Mouse (Mus musculus) cerebellum, adult 11 months (tissue): ENCODE data around the gene Tmem42.

ENCODE experiments used
- DNase-seq: peaks from one replicate; pipeline ENCODE4 v3.0.0; 2022

Gene Tmem42

GRCm38 (mm10) chr9:123020995-123021631, at the start of gene Tmem42:
Tmem42 (plus strand) TSS chr9:123021326.
- peak; percentile 90 for DNase-seq

- DNase-seq = no peak
These were observed 22.5 kb upstream of the Tmem42 start for GRCm38 (mm10) chr9:122998406-122999192.

DNA sequence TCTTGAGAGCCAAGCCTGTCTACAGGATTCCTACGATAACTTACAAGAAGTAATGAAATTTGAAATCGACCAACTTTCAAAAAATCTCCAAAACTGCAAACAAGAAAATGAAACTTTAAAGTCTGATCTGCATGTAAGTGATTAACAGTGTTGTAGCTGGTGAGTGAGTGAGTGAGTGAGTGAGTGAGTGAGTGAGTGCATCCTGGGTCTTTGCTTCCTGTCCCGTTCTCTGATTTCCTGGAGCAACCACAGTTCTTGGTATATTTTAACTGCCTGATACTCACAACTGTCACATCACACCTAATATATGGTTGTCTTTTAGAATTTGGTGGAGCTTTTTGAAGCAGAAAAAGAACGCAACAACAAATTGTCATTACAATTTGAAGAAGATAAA, 21.9 kb upstream of the Tmem42 start:
- DNase-seq = no peak

DNA sequence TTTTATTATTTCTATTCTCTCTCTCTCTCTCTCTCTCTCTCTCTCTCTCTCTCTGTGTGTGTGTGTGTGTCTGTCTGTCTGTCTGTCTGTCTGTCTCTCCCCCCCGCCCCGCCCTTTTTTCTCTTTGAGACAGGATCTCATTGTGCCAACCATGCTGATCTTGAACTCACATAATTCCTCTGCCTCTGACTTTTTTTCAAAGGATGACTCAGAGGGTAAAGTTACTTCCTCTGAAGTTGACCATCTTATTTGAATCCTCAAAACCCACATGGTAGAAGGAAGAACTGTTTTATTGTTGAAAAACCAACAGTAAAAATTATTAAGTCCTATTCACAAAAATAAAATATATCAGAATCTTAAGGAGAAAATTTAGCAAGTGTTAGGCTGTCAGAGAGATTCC, 16.4 kb upstream of the Tmem42 start:
- no peak for DNase-seq

DNA sequence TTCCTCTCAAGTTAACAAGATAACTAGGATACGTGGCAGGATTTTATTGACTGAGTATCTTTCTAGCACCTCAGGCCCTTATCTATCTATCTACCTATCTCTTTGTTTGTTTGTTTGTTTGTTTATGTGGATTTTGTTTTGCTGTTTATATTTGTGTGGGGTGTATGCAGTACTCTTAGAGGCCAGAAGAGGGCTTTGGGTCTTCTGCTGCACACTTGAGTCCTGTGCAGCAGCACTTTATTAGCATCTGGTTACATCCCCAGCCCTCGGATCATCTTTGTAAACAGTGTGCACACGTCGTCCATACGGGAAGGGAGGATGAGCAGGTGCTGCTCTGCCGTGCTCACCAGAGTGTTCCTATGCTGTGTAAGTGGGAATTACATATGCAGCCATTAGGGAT, 15.1 kb upstream of the Tmem42 start:
- no peak for DNase-seq

GRCm38 (mm10) chr9:123021636-123022379, 682 bp downstream of the Tmem42 start:
- DNase-seq = peak; percentile 55

GRCm38 (mm10) chr9:123024201-123024600, 3.1 kb downstream of the Tmem42 start:
- no peak for DNase-seq

GRCm38 (mm10) chr9:123031496-123032246, 10.5 kb downstream of the Tmem42 start:
- no peak for DNase-seq

DNA sequence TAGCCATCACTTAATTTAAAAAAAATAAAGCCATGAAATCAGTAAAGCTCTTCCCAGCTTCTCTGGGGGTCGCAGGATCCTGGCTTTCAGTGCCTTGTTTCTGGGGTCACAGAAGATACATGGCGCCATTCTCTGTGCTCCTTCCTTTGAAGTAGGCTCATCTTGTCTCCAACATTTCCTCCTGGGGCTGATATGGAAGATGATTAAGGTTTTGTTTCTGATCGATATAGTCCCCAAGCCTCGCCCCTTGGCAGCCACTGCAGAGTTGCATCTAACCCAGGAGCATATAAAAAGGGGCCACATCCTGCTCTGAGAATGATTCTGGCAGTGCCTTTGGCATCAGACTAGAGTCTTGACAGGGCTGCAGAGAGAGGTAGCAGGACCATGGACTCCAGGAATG, 13.3 kb downstream of the Tmem42 start, which contains the start of gene Tgm4:
Gene Tgm4 (plus strand): TSS at position 301 of the 400 bp plus-strand sequence.
- no peak for DNase-seq

DNA sequence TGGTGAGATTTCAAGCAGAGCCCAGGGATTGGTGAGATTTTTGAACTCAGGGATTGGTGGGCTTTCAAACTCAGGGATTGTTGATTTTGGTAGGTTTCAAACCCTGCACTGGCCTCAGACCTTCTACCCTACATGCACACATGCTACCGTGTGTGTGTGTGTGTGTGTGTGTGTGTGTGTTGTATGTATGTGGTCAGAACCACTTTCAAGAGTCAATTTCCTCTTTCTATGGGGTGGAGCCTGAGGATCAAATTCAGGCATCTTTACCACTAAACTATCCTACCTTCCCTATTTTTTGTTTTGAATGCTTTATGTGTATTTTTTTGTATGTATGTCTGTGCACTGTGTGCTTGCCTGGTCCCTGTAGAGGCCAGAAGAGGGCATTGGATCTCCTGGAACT, 26.5 kb downstream of the Tmem42 start:
- no peak for DNase-seq

- no peak for DNase-seq
These were observed 37.7 kb downstream of the Tmem42 start for GRCm38 (mm10) chr9:123058724-123059292.

DNA sequence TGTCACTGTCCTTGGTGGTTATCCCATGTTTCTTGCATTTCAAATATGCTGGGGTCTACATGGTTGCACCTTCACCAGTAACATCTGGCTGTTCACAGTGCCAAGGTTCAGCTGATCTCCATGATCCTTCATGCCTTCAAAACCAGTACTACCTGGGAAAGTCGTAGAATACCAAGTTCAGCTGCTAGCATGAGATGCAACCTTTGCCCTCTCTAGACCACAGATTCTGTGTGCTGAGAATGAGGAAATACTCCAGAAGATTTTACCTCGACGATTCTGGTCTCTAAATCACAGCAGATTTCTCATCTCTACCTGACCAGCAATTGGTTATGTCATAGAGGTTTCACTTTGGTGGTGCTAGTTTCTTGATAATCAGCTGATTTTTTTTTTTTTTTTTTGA, 39.0 kb downstream of the Tmem42 start:
- no peak for DNase-seq
